Mouse (Mus musculus) embryonic facial prominence, embryonic 15.5 days (tissue): ENCODE measurements around the gene Pnmt. TPM values are rescaled to one million over a fixed set of nuclear protein-coding genes. Genes with fewer than 3 reads are reported as not detected.

ENCODE experiments used
- ATAC-seq: fragments of 200-750 bp; cut with Nextera tagmentation; 2 replicates; pipeline ENCODE4 v1.8.0; 2017; ENCODE audit warnings: low read depth, moderate TSS enrichment; ENCODE audit not compliant: insufficient number of reproducible peaks, low FRiP score, low TSS enrichment
- H3K27ac ChIP-seq: fragments of 300-500 bp; sonication (generic); replicated peaks from 2 replicates; pipeline ENCODE4 v1.5.1; 2015; ENCODE audit warnings: mild to moderate bottlenecking, inconsistent platforms
- H3K27me3 ChIP-seq: fragments of 300-500 bp; sonication (generic); 2 replicates; pipeline ENCODE4 v1.6.1; 2015; ENCODE audit warnings: inconsistent platforms
- H3K36me3 ChIP-seq: fragments of 300-500 bp; sonication (generic); 2 replicates; pipeline ENCODE4 v1.6.1; 2015; ENCODE audit warnings: mild to moderate bottlenecking, inconsistent platforms
- H3K4me1 ChIP-seq: fragments of 300-500 bp; sonication (generic); 2 replicates; pipeline ENCODE4 v1.6.1; 2015; ENCODE audit warnings: inconsistent platforms
- H3K4me2 ChIP-seq: fragments of 300-500 bp; sonication (generic); replicated peaks from 2 replicates; pipeline ENCODE4 v1.6.1; 2015; ENCODE audit warnings: mild to moderate bottlenecking, inconsistent platforms
- H3K4me3 ChIP-seq: fragments of 300-500 bp; sonication (generic); replicated peaks from 2 replicates; pipeline ENCODE4 v1.5.1; 2015; ENCODE audit warnings: mild to moderate bottlenecking, inconsistent platforms
- H3K9ac ChIP-seq: fragments of 300-500 bp; sonication (generic); 2 replicates; pipeline ENCODE4 v1.6.1; 2015; ENCODE audit warnings: inconsistent platforms
- H3K9me3 ChIP-seq: fragments of 300-500 bp; sonication (generic); replicated peaks from 2 replicates; pipeline ENCODE4 v1.6.1; 2016; ENCODE audit warnings: inconsistent platforms
- WGBS: fragments of 180-500 bp; shearing (Covaris S2); methylation state at CpG from one replicate; pipeline ENCODE4 v1.1.7; 2015; 5-methylcytosine and 5-hydroxymethylcytosine counted together
- polyA plus RNA-seq: library from polyadenylated mRNA; unstranded; fragments of >200 nt; fragmentation: Nextera tagmentation; extraction: Ambion mirVana; gene quantifications from 2 replicates; pipeline ENCODE4 v1.2.1, GENCODE M21; 2015

Pnmt gene
- polyA plus RNA-seq, 1 experiment from 2014 or later = 0.56 TPM

- Histone ChIP-seq H3K27ac (no peak overlapping the region), H3K4me1 (no peaks in the 10 kb centered on the region), H3K27me3 (no peaks in the 10 kb centered on the region), H3K4me3 (no peak overlapping the region), H3K4me2 (no peak overlapping the region), H3K9me3 (no peaks in the 10 kb centered on the region), H3K36me3 (peaks cover 96% of the 10 kb centered on the region), H3K9ac (no peak overlapping the region)
- WGBS = 94% methylated on average over 7 of the region's 7 CpGs
- no peak for ATAC-seq
Measured at GRCm38 (mm10) chr11:98426592-98426991, 40.3 kb downstream of the Pnmt start.

- no peak overlapping the region for H3K4me2 ChIP-seq
- H3K4me3 ChIP-seq = no peak overlapping the region
- H3K27me3 ChIP-seq = no peaks in the 10 kb centered on the region
- H3K27ac ChIP-seq = peak overlapping the region; percentile 63
- no peaks in the 10 kb centered on the region for H3K4me1 ChIP-seq
- H3K36me3 ChIP-seq = peaks cover 93% of the 10 kb centered on the region
- ATAC-seq = no peak
- no peak overlapping the region for H3K9ac ChIP-seq
- WGBS = 71% methylated on average over 5 of the region's 5 CpGs
- no peaks in the 10 kb centered on the region for H3K9me3 ChIP-seq
Measured at GRCm38 (mm10) chr11:98428436-98428835, 42.2 kb downstream of the Pnmt start.

- 78% methylated on average over 9 of the region's 9 CpGs for WGBS
Measured at GRCm38 (mm10) chr11:98431743-98432502, 45.7 kb downstream of the Pnmt start.

GRCm38 (mm10) chr11:98435723-98436122 lies 49.5 kb downstream of the Pnmt start:
- no peaks in the 10 kb centered on the region for H3K9me3 ChIP-seq
- no peak overlapping the region for H3K27ac ChIP-seq
- no peak for ATAC-seq
- H3K4me1 ChIP-seq = peaks cover 9% of the 10 kb centered on the region
- H3K9ac ChIP-seq = no peak overlapping the region
- no peaks in the 10 kb centered on the region for H3K27me3 ChIP-seq
- H3K36me3 ChIP-seq = peaks cover 58% of the 10 kb centered on the region
- H3K4me2 ChIP-seq = no peak overlapping the region
- H3K4me3 ChIP-seq = no peak overlapping the region
- WGBS = 87% methylated on average over 9 of the region's 9 CpGs

More at GRCm38 (mm10) chr11:98431743-98432502, 45.7 kb downstream of the Pnmt start:
- no peak overlapping the region for H3K9ac ChIP-seq
- ATAC-seq = no peak
- no peak overlapping the region for H3K4me2 ChIP-seq
- H3K4me1 ChIP-seq = no peaks in the 10 kb centered on the region
- H3K36me3 ChIP-seq = peaks cover 93% of the 10 kb centered on the region
- no peaks in the 10 kb centered on the region for H3K27me3 ChIP-seq
- H3K4me3 ChIP-seq = no peak overlapping the region
- H3K27ac ChIP-seq = no peak overlapping the region
- H3K9me3 ChIP-seq = no peaks in the 10 kb centered on the region

GRCm38 (mm10) chr11:98437441-98437840 lies 51.2 kb downstream of the Pnmt start:
- Histone ChIP-seq H3K9ac (no peak overlapping the region), H3K9me3 (no peaks in the 10 kb centered on the region), H3K4me3 (no peak overlapping the region), H3K27me3 (no peaks in the 10 kb centered on the region), H3K4me2 (peak overlapping the region; percentile 82), H3K27ac (no peak overlapping the region), H3K36me3 (peaks cover 42% of the 10 kb centered on the region), H3K4me1 (peaks cover 9% of the 10 kb centered on the region)
- ATAC-seq = no peak
- 85% methylated on average over 6 of the region's 6 CpGs for WGBS

Other genes with a start within 250 kb of the Pnmt start
- gene Fbxl20, start 236.0 kb upstream of the Pnmt start, polyA plus RNA-seq = 22.0 and 24.0 TPM in 2 replicates
- 57.9 and 59.1 TPM in 2 replicates for gene Med1, start 193.2 kb upstream of the Pnmt start, polyA plus RNA-seq
- 9.9 and 10.6 TPM in 2 replicates for gene Cdk12, start 183.4 kb upstream of the Pnmt start, polyA plus RNA-seq
- gene Neurod2, start 56.8 kb upstream of the Pnmt start, polyA plus RNA-seq = 0.09 TPM in 1 of 2 replicates, not detected in the other
- 3.8 and 7.0 TPM in 2 replicates for gene Ppp1r1b, start 38.0 kb upstream of the Pnmt start, polyA plus RNA-seq
- 41.0 and 41.3 TPM in 2 replicates for gene Stard3, start 28.1 kb upstream of the Pnmt start, polyA plus RNA-seq
- 8.4 and 12.2 TPM in 2 replicates for gene Tcap, start 2.6 kb upstream of the Pnmt start, polyA plus RNA-seq
- gene Pgap3, start 14.0 kb downstream of the Pnmt start, polyA plus RNA-seq = 13.7 and 16.8 TPM in 2 replicates
- 60.7 and 64.0 TPM in 2 replicates for gene Erbb2, start 26.0 kb downstream of the Pnmt start, polyA plus RNA-seq
- 109 and 111 TPM in 2 replicates for gene Mien1, start 52.5 kb downstream of the Pnmt start, polyA plus RNA-seq
- gene Grb7, start 59.9 kb downstream of the Pnmt start, polyA plus RNA-seq = 16.2 and 22.4 TPM in 2 replicates
- 0.33 and 0.67 TPM in 2 replicates for gene Ikzf3, start 159.6 kb downstream of the Pnmt start, polyA plus RNA-seq
- gene Zpbp2, start 164.6 kb downstream of the Pnmt start, polyA plus RNA-seq = 0.16 TPM in 1 of 2 replicates, not detected in the other
- 76.4 and 87.3 TPM in 2 replicates for gene Ormdl3, start 200.9 kb downstream of the Pnmt start, polyA plus RNA-seq
- not detected in 2 replicates for gene Lrrc3c, start 211.8 kb downstream of the Pnmt start, polyA plus RNA-seq
- gene Gm12355, start 239.2 kb downstream of the Pnmt start, polyA plus RNA-seq = 0.85 and 2.6 TPM in 2 replicates
- gene Gsdma3, start 239.9 kb downstream of the Pnmt start, polyA plus RNA-seq = not detected in 2 replicates